Mouse (Mus musculus) monocyte, adult 2 months (primary cell): ENCODE data around the gene Sap30bp.

Experiments
- DNase-seq, 2 experiments: peaks; one replicate each; pipeline ENCODE4 v3.0.0; 2022; ENCODE audit warnings: low spot score in 2 of 2, low read depth in 1 of 2

Sap30bp gene

DNA sequence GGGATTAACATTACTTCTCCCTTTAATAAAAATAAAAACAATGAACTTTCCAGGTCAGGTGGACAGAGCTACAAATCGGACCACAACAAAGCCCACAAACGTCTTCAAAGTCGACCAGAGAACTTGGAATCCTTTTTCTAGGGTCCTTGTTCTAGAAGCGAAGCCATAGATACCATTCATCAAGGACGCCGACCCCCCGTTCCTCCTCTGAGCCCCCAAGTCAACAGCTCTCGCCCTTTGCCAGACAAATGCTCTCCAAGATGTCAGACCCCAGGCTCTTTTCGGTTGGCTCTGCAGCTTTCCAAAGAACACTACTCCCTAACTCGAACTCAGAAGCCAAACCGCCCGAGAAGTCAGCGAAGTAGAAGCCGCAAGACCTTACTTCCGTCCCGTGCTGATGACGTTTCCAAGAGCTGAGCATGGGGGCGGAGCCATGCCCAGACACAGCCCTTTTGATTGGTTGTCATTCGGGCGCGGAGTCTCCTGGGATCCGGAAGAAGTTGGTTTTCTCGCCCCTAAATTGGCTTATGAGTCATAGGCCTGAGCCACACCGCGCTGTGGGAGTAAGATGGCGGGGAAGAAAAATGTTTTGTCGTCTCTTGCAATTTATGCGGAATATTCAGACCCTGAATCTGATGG, at the start of gene Sap30bp, which contains the start of gene Recql5:
Sap30bp (plus strand) TSS at position 175 of the 639 bp plus-strand sequence.
Recql5 (minus strand) TSS at position 370 of the 639 bp plus-strand sequence.
- peak; percentile 95 to 96 for DNase-seq

DNA sequence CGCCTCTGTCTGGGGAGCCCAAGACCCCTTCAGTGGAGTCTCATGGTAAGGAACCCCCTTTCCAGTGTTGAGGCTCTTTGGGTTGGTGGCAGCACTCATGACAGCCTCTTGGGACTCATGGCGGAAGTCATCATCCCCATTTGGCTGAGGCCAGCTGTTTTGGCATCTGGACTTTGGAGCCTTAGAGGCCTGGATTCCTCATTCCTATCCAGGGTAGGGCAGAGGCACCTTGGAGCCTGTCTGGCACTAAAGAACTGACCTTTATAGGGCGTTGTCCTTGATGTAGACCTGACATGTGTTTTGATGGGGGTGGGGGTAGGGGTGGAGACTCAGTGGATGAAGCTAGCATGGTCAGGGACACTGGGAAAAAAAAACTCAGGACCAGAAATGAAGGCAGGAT, 48.7 kb upstream of the Sap30bp start:
- no peak for DNase-seq

DNA sequence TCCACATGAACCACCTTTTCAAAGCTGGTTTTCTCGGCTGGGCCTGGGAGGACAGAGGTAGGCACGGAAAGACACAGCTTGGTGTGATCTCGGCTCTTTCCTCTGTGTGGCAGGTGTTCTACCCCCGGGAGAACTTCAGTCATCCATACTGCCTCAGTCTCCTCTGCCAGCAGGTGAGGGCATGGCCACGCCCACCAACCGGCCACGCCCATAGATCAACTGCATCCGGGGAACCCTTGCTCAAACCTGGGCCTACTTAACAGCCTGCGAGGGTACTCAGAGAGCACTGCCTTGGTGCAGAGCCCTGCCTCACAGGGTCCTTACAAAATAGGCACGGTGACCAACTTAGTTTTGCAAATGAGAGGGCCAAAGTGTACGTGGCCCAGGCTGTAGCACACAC, 47.8 kb upstream of the Sap30bp start:
- DNase-seq = no peak

DNA sequence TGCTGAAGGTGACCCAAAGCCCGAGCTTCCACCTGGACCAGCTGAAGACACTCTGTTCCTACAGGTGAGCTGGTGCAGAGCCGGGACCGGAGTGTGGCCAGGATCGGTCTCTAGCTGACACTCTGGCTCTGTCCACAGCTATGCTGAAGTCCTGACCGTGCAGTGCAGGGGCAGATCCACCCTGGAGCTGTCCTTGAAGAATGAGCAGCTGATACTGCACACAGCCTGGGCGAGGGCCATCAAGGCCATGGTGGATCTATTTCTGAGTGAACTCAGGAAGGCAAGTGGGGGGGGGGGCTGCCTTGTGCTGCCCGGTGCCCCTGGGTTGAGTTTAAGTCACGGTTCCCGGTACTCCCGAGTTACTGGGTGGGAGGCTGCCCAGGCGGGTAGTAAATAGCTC, 46.6 kb upstream of the Sap30bp start:
- no peak for DNase-seq

DNA sequence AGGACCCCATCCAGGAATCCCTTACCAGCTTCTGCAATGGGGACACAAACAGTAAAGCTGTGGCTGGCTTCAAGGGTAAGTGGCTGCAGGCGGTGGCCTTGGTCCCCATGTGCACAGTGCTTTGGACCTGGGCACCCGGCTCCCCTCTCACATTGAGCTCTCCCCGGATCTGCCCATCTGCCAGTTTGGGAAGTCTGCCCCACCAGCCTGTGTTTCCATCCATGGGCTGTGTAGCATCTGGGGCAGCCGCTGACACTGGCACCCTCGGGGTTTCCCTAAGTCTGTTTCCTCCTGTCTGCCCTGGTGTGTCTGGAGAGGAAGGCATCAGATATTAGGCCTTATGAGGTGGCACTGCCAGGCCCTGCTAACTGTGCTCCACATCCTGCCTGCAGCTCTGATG, 45.1 kb upstream of the Sap30bp start:
- DNase-seq = no peak

DNA sequence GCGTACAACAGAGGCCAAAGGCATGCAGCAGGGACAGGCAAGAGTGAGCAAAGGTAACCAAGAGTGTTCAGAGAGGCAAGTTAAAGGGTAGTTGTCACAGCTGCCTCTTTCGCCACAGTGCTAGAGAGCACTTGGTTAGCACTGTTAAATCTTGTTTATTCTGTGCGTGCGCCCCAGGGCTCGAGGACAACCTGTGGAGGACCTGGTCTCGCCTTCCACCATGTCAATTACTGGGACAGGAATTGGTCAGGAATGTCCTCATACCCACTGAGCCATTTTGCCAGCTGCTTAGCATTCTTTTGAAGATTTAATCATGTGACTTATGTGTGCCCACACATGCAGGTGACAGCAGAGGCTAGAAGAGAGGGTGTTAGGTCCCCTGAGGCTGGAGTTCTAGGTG, 43.9 kb upstream of the Sap30bp start:
- DNase-seq = no peak

DNA sequence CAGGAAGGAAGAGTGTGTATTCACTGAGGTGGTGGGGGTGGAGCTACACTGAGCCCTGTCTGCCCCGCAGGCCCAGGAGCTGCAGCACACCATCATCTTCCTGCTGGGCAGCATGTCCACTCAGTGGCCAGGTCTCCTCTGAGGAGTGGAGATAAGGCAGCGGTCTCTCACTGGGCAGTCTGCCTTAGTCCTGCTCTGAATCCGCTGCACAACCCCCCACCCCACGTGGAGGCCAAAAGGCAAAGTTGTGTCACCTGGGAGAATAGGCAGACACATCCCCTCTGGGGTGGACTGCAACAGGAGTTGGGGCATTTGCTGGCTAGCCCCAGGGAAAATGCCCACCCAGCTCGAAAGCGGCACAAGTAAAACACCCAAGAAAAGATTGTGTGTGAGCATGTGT, 40.9 kb upstream of the Sap30bp start:
- DNase-seq = no peak

DNA sequence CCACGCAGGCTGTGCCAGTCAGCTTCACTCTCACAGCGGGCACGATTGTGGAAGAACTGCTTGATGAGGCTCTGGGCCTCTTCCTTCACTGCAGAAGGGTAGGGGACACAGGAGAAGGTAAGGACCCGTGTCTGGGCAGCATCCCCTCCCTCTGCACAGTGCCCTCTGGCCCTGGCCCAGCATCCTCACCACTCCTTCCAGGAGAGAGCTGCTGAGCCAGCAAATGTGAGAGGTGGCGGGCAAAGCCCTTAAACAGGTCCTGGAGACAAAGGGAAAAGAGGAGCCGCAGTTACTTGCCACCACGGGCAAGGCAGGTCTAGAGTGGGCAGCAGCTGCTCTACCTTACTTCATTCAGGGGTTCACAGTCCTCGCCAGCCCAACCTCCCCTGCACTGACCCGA, 40.0 kb upstream of the Sap30bp start:
- DNase-seq = no peak

DNA sequence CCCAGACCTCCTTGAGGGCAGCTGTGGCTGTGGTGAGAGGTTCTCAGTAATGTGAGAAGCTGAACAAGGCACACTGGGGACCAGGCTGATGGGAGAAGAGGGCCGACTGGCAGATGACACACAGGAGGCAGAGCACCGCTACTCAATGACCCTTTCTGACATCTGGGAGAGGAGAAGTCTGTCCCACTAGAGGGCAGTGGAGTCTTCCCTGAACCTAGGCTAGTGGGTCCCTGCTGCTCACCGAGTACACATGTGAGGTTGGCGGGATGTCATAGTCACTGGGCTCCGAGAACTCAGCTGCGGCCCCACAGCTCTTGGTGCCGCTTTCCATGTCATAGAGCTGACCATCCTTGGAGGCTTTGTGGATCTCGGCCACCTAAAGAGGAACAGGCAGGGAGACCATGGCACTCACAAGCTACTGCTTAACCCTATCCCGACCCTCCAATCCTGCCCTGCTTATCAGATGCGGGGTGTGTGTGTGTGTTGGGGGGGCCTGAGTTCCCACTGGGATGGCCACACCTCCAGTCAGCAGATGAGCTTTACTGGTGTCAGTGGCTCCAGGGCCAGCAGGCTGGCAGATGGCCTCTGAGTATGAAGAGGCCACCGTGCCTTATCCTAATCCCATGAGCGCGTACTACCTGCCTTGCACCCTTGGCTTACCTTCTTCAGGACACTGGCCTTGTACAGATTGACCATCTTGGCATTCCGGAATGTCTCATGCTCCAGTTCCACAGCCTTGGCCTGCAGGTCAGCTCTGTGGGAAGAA, 38.1 kb upstream of the Sap30bp start:
- DNase-seq = no peak

DNA sequence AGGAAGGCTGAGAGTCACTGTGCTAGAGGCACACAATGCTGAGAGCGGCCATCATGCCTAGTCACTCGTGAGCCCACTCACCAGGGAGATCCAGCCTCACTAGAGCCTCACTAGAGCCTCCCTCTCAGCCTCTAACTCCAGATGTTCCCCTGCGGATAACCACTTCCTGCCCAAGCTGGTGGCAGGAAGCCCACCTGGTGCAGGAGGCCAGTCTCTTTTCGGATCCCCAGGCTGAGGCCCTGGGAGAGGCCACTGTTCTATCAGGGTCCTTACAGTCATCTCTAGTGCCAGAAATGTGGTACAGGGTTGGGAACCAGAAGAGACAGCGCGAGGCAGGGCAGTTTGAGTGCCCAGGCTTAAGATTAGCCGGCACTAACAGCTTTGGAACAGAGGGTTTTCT, 34.6 kb upstream of the Sap30bp start:
- DNase-seq = no peak

DNA sequence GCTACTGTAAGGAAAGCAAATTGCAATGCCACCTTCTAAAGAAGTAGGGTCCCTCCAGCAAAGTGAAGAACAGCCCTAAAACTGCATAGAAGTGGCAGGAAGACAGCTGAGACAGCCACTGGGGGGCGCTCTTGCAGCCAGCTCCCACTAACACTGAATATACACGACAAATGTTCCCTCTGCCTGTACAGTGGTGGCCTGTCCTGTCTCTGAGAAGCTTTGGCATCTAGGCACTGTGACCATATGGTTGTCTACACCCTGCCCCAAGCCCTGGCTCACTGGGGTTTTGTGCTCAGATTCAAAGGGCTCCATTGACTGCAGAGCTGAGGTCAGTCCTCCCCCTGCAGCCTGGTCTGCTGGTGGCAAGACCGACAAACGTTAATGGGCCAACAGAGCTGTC, 34.2 kb upstream of the Sap30bp start:
- peak in 1 of 2 experiments; percentile 45 for DNase-seq

DNA sequence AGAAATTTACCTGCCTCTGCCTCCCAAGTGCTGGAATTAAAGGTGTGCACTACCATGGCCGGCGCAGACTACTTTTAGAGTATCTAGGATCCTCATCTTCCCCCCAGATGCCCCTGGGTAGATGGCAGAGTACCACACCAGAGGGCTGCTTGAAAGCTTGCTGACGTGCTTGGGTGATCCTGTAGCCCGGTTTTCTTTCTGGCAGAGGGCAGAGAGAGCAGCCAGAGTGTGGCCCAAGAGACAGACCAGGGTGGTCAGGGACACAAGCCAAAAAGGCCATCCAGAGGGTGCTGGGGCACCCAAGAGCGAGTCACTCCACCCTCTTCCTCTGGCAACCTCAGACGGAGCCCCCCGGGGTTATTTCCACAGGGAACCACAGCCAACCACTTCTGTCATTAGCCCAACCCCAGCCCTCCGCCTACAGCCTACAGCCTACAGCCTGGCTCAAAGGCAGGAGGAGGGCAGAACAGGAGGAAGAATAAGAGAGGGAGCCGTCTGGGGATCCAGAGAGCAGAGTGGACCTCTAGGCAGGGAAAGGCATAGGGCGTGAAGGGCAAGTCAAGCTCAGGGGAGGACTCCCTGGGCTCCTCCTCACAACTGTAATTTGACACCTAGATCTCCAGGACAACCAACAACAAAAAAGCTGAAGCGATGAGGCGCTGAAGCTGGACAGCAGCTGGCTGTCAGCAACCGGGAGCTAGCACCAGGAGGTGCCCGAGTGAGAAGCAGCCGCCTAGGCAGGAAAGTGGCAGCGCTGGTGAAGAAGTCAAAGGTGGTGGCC, 33.4 kb upstream of the Sap30bp start, which contains the start of gene Smim5:
Smim5 (plus strand) TSS at position 481 of the 781 bp plus-strand sequence.
- DNase-seq = no peak

DNA sequence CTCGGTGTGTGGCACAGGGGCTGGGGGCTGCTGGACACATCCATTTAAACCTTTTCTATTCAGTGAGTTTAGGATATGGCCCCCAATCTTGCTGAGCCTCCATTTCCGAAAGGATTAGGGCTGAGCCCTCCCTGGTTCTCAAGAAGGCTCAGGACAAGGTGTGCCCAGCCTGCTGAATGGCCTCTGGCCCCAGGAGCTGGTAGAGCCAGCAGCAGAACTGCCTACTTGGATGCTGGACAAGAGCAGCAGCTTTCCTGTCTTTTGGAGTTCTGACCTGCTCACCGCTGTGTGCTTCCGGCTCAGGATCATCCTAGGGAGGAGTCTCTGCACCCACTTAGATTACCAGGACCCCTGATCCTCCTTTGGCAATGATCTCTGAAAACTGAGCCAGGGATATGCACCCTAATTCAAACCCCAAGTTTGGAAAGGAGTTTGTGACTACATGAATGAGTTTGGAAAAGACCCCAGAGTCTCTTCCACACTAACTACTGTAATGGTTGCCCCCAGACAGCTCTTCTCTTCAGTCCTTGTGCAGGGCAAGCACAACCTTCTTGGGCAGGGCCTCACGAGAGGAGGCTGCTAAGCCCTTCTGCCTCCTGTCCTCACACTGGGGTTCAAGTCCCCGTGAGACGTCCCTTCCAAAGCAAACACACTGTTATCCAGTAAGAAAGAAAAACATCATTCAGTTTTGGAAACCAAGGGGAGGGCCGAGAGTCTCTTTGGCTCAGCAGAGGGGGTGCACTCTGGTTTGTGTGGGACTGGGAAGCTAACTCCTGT, 32.3 kb upstream of the Sap30bp start:
- no peak for DNase-seq

DNA sequence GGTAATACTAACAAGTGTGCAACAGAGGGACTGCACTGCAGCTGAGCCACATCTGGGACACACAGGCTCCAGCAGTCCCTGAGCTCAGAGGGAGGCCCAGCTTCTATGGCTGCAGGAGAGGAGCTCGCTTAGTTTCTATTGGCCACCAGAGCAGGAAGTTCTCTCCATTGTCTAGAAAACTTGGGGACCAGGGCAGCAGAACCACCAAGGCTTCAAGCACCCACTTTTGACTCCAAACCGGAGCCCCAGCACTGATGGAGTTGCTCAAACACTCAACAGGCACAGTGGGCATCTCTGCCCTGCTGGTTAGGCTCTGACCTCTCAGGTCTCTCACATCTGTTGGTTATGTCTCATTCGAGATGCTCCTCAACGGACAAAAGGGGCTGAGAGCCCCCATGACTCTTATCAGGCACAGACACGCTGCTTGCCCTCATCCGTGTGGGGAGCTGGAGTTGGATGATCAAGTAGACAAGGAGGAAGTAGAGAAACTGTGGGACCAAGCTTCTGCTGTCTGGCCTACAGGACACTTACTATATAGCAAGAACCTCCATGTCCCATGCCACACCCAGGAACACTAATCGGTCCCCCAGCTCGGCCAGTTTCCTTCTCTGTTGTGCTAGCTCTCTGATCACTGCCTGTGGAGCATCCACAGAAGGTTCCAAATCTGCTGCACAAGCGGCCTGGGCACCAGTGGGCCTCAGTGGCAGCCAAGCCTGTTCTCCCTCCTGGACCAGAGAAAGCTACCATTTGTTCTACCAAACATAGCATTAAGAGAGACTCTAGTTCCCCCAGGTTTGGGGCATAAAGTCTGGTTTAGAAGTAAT, 31.5 kb upstream of the Sap30bp start:
- DNase-seq = no peak

DNA sequence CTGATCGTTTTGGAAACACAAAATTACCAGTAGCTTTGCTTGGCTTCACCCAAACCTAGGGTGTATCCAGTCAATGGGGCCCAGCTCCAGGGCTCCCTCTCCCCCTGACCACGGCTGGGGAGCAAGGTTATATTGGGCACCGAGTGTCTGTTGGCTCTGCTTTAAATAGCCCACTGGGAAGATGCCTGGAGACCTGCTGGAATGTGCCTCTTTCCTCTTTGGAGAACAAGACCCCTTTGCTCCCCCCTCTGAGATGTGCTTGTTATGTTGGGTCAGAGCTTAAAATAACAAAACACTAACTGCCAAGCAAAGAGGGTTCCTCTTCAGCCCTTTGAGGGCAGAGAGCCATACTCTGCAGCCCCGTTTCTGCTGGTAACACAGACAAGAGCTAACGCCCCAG, 30.9 kb upstream of the Sap30bp start:
- DNase-seq = no peak

DNA sequence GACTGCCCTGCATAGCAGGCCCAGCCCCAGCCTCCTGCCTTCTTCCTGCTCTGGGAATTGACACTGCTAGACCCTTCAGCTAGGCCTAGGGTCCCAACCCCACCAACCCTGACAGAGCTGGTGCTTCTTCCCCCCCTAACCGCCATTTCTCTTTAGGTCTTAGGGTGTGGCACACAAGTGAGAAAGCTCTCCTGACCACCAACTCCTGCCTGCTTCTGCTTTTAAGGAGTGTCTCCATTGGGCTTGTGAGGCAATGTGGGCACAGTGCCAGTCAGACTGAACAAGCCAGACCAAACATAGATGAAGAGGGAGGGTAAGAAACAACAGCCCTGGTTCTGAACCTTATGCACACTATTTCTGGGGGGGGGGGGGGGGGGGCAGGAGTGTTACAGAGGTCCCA, 30.3 kb upstream of the Sap30bp start:
- peak; percentile 77 to 80 for DNase-seq

DNA sequence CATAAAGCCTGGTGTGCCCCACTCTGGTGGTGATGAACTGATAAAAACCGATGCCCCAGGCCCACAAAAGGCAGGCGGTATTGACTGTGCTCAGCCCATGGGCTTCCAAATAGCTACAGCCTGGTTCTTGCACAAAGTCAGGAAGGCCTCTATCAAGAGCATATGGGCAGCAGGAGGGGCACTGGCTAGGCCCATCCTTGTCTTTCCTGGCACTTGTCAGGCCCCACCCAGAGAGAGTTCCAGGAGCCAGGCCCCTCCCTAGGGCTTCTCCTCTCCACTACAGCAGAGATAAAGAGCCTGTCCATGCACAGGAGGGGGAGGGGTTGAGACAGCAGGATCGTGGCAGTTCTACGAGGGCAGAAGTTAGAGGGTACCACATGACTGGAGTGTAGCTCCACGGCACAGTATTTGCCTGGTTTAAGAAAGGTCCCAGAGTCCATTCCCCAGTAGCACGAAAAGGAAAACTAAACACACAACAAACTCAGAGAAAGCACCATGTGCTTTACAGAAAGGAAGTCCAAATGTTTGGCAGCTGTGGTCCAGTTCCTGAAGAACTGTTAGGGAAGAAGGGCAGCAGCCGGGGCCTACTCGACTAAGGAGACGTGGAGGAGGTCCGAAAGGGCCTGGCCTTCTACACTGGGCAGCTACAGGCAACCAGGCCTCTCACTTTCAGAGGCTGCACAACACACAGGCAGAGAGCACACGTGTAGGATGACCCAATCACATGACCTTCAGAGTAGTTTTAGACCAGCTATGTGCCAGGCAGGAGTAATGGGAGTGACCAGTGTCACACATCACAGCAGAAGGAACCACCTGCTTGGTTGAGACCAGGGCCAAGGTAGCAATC, 29.5 kb upstream of the Sap30bp start:
- no peak for DNase-seq

DNA sequence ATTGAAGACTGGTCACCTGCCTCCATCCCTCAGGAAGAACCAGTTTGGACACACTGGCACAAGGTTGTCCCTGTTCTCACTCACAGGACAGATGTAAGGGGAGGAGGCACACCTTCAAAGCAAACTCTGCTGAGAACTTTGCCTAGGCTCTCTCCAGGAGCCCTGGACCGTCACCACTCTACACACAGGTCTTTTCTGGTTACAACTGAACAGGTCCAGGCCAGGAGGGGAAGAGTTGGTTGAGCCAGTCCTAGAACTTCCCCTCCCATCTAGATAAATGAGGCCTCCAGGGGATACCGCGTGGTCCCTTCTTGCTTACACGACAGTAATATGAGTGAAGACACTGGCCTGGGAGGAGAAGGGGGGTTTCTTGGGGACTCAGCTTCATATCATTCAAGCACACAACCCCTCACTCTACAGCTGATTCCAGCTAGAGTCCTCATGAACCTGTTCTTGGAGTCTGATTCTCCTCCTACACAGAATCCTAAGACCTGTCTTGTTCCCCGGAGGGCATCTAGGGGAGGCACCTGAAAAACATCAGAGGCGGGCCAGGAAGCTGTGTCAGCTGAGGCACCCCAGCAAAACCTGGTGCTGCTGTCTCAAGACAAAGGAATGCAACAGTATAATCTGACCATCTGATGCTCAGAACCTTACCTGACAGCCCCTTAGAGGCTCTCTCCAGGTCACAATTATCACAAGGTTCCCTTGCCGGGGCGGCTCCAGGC, 28.7 kb upstream of the Sap30bp start:
- no peak for DNase-seq
